Mouse (Mus musculus): ENCODE measurements around the gene Plvap.

- TF ChIP-seq CTCF (conservative IDR thresholded peaks at IDR 0.05; ENCODE audit: low read length) (no peak), POU5F1 (IDR thresholded peaks at IDR 0.05; ENCODE audit: borderline replicate concordance, low read length) (no peak), NANOG (IDR thresholded peaks at IDR 0.05; ENCODE audit: borderline replicate concordance, low read length) (no peak)
These were observed 46.8 kb upstream of the Plvap start, which contains the start of gene Tmem221 for GRCm38 (mm10) chr8:71558071-71558957.
